Mouse (Mus musculus): ENCODE results near the gene Defa21.
"Not testable (repeated sequence)": the region's sequence is repeated elsewhere in the genome, so short reads cannot be mapped to it uniquely, and the experiment has no call there.

Defa21 gene

DNA sequence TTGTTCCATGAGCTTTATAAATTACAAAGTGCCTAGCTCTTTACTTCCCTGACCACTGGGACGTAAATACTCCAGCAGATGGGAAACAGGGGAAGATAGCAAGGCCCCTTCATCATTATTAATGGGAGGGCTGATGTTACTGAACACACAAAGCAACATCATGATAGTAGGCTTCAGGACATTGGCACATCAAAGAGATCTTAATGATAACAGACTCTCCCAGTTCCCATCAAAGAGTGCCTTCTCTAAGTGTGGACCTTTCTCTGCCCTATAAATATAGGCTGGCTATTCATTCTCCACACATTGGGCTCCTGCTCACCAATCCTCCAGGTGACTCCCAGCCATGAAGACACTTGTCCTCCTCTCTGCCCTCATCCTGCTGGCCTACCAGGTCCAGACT lies at the start of gene Defa21:
TSS of gene Defa21 (plus strand) at position 301 of the 400 bp plus-strand sequence.
- not testable (repeated sequence) for DNase-seq (ENCODE audit: extremely low read depth, low read depth)

DNA sequence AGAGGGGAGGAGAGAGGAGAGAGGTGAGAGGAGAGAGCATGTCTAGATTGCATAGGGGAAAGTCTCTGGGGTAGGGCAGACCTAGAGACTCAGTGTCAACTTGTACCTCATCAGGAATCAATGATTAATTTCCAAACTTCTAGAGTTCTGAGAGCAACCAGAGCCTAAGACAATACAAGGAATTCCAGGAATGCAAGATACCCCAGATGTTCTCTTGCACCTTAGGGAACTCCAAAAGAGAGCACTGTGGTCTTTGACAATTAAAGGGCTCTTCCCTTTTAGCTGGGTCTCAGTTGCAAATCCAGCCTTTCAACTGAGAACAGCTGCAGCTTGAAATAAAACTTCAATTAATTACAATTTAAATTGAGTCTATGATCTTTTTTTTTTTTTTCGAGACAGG lies 45.5 kb upstream of the Defa21 start:
- DNase-seq (ENCODE audit: extremely low read depth, low read depth), result no peak

- not testable (repeated sequence) for DNase-seq (ENCODE audit: extremely low read depth, low read depth)
Observed at GRCm38 (mm10) chr8:20994042-20994441, 31.3 kb upstream of the Defa21 start.

DNA sequence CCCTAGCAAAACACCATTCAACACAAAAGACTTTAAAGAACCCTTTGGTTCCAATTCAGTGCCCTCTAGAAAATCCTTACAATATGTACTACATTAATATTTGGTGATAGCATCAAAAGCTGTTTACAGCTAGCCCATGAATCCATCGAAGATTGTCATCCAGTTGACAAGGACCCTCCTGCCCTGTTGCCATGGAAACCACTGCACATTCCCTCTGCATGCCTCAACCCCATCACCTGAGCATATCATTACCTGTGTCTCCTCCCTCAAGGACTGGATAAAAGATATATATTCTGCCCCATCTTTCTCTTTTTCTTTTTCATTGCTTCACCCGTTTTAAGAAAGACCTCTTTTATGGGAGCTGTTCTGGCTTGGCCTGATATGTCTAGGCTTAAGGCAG lies 28.6 kb upstream of the Defa21 start:
- no peak for DNase-seq (ENCODE audit: extremely low read depth, low read depth)

- no peak for DNase-seq (ENCODE audit: extremely low read depth, low read depth)
Observed at GRCm38 (mm10) chr8:20997291-20997690, 28.1 kb upstream of the Defa21 start.

- DNase-seq (ENCODE audit: extremely low read depth, low read depth), result peak; percentile 17
Observed at GRCm38 (mm10) chr8:21001171-21001570, 24.2 kb upstream of the Defa21 start.

DNA sequence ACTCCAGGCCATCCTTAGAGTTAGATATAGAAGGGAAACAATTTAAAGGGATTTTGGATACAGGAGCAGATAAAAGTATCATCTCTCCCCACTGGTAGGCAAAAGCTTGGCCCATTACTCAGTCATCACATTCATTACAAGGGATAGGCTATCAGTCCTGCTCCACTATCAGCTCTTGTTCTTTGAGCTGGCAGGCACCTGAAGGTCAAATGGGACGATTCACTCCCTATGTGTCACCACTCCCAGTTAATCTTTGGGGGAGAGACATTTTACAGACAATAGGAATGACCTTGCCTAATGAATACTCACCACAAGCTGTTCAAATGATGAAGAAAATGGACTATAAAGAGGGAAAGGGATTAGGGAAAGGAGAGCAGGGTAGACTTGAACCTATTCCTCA lies 18.5 kb upstream of the Defa21 start:
- no peak for DNase-seq (ENCODE audit: extremely low read depth, low read depth)

DNA sequence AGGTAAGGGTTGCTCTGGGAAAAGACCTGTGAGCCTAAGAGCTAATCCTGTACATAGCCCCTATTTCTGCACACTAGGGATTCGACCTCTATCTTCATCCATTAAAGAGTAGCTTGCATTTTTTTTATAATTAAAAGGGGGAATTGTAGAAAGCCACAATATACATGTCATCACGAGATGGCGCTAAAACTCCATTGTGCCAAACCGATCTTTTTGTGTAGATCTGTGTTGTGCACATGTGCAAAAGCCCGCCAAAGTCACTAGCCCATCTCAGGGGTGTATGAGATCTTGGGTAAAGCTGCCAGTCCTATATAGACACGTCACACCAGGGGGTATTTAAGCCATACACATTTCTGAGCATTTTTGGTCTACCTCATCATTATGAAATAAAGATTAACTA lies 16.8 kb upstream of the Defa21 start:
- peak; percentile 65 for DNase-seq (ENCODE audit: extremely low read depth, low read depth)

DNA sequence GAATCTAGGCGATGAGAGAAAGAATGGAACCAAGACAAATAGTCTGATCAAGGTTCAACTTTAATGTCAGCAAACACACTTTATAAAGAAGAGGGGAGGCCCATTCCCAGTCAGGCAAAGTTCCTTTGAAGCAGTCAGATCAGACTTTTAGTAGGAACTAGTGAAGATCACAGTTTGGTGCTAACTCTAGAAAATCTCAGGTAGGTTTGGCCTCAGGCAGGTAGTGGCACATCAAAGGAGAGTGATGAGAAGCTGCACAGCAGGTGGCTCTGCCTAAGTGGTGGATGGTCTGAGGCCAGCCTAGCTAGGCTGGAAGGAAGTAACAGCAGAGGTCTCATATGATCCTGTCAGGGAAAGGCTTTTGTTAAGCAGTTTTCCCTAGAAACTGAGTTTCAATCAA lies 14.8 kb upstream of the Defa21 start:
- DNase-seq (ENCODE audit: extremely low read depth, low read depth), result not testable (repeated sequence)

GRCm38 (mm10) chr8:21054747-21055146 lies 29.4 kb downstream of the Defa21 start, which contains the start of gene Defa23:
TSS of gene Defa23 (plus strand) at chr8:21055047.
- DNase-seq (ENCODE audit: extremely low read depth, low read depth), result not testable (repeated sequence)

DNA sequence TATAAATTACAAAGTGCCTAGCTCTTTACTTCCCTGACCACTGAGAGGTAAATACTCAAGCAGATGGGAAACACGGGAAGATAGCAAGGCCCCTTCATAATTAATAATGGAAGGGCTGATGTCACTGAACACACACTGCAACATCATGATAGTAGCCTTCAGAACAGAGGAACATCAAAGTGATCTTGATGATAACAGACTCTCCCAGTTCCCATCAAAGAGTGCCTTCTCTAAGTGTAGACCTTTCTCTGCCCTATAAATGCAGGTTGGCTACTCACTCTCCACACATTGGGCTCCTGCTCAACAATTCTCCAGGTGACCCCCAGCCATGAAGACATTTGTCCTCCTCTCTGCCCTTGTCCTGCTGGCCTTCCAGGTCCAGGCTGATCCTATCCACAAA lies 39.4 kb downstream of the Defa21 start, which contains the start of gene Defa35:
TSS of gene Defa35 (plus strand) at position 301 of the 400 bp plus-strand sequence.
- DNase-seq (ENCODE audit: extremely low read depth, low read depth), result not testable (repeated sequence)
